Mouse (Mus musculus) kidney, postnatal 25 days (tissue): ENCODE results near the gene Hpn.
A peak's percentile ranks its signal among the peaks of the same experiment; 100 is the strongest.

Source experiments
- DNase-seq, 2 experiments: peaks; one replicate each; pipeline ENCODE4 v3.0.0; 2021; ENCODE audit warnings: mixed read lengths in 2 of 2

The Hpn gene

GRCm38 (mm10) chr7:31109796-31110195 lies 5.3 kb downstream of the Hpn start:
- DNase-seq, result no peak

GRCm38 (mm10) chr7:31109091-31109490 lies 6.0 kb downstream of the Hpn start:
- peak; percentile 91 to 93 for DNase-seq

- peak; percentile 64 to 88 for DNase-seq
Observed at GRCm38 (mm10) chr7:31107781-31108180, 7.3 kb downstream of the Hpn start.

- DNase-seq, result no peak
Observed at GRCm38 (mm10) chr7:31106166-31106565, 8.9 kb downstream of the Hpn start.

GRCm38 (mm10) chr7:31105061-31105768 lies 9.9 kb downstream of the Hpn start:
- peak; percentile 80 to 86 for DNase-seq

- no peak for DNase-seq
Observed at GRCm38 (mm10) chr7:31100786-31101185, 14.3 kb downstream of the Hpn start.

GRCm38 (mm10) chr7:31099612-31099982 lies 15.5 kb downstream of the Hpn start:
- no peak for DNase-seq

- peak in 1 of 2 experiments; percentile 49 for DNase-seq
Observed at GRCm38 (mm10) chr7:31098697-31099611, 16.1 kb downstream of the Hpn start.

- DNase-seq, result peak; percentile 93 to 97
Observed at GRCm38 (mm10) chr7:31097583-31098248, 17.4 kb downstream of the Hpn start.

- no peak for DNase-seq
Observed at GRCm38 (mm10) chr7:31096892-31097564, 18.1 kb downstream of the Hpn start.

- DNase-seq, result no peak
Observed at GRCm38 (mm10) chr7:31094774-31095501, 20.2 kb downstream of the Hpn start.

- DNase-seq, result no peak
Observed at GRCm38 (mm10) chr7:31089721-31090120, 25.4 kb downstream of the Hpn start.

GRCm38 (mm10) chr7:31088206-31088605 lies 26.9 kb downstream of the Hpn start:
- no peak for DNase-seq

GRCm38 (mm10) chr7:31087262-31087661 lies 27.8 kb downstream of the Hpn start:
- no peak for DNase-seq

GRCm38 (mm10) chr7:31086175-31086755 lies 28.8 kb downstream of the Hpn start:
- DNase-seq, result no peak

GRCm38 (mm10) chr7:31085171-31085570 lies 29.9 kb downstream of the Hpn start:
- DNase-seq, result peak; percentile 28 to 64

GRCm38 (mm10) chr7:31084140-31084539 lies 30.9 kb downstream of the Hpn start:
- DNase-seq, result no peak

GRCm38 (mm10) chr7:31082831-31083588 lies 32.1 kb downstream of the Hpn start:
- peak; percentile 14 to 75 for DNase-seq

- no peak for DNase-seq
Observed at GRCm38 (mm10) chr7:31082106-31082505, 33.0 kb downstream of the Hpn start.

GRCm38 (mm10) chr7:31081106-31081505 lies 34.0 kb downstream of the Hpn start:
- DNase-seq, result no peak

GRCm38 (mm10) chr7:31080611-31081010 lies 34.5 kb downstream of the Hpn start:
- DNase-seq, result no peak
